Mouse (Mus musculus): ENCODE results near the gene Atg4b. TPM values are rescaled to one million over a fixed set of nuclear protein-coding genes. Genes with fewer than 3 reads are reported as not detected.
A peak's percentile ranks its signal among the peaks of the same experiment; 100 is the strongest.

The Atg4b gene
- polyA plus RNA-seq, 1 experiment from 2014 or later = 91.7 TPM

- ATAC-seq (ENCODE audit: low FRiP score) (no peak), DNase-seq (ENCODE audit: low spot score) (no peak)
- Histone ChIP-seq H3K36me3 (replicated peaks; ENCODE audit: control insufficient read depth, insufficient read depth) (peaks cover 35% of the 10 kb centered on the region), H3K9ac (peak overlapping the region; percentile 62; the same call in 1 of the 2 replicates), H3K27me3 (ENCODE audit: control insufficient read depth, insufficient read depth, low read length) (no peaks in the 10 kb centered on the region), H3K27ac (no peak overlapping the region; the same call in 1 of the 2 replicates), H3K4me3 (replicated peaks; ENCODE audit: low read length) (peak overlapping the region; percentile 50), H3K4me1 (replicated peaks; ENCODE audit: control insufficient read depth, insufficient read depth, low read length) (peaks cover 18% of the 10 kb centered on the region), H3K4me2 (replicated peaks) (peak overlapping the region; percentile 49), H3K9me3 (ENCODE audit: control insufficient read depth, low read length) (no peaks in the 10 kb centered on the region)
- WGBS = 80% methylated on average over 4 of the region's 4 CpGs
Observed at GRCm38 (mm10) chr1:93804818-93805217, 53.5 kb downstream of the Atg4b start.

- no peak overlapping the region for H3K4me3 ChIP-seq (replicated peaks; ENCODE audit: low read length)
- peaks cover 35% of the 10 kb centered on the region for H3K36me3 ChIP-seq (replicated peaks; ENCODE audit: control insufficient read depth, insufficient read depth)
- H3K4me1 ChIP-seq (replicated peaks; ENCODE audit: control insufficient read depth, insufficient read depth, low read length) = peaks cover 18% of the 10 kb centered on the region
- no peak for ATAC-seq (ENCODE audit: low FRiP score)
- no peaks in the 10 kb centered on the region for H3K27me3 ChIP-seq (ENCODE audit: control insufficient read depth, insufficient read depth, low read length)
- H3K4me2 ChIP-seq (replicated peaks) = no peak overlapping the region
- no peak overlapping the region for H3K27ac ChIP-seq
- no peak overlapping the region for H3K9ac ChIP-seq
- DNase-seq (ENCODE audit: low spot score) = no peak
- H3K9me3 ChIP-seq (ENCODE audit: control insufficient read depth, low read length) = no peaks in the 10 kb centered on the region
- WGBS = 79% methylated on average over 5 of the region's 5 CpGs
Observed at GRCm38 (mm10) chr1:93805221-93805951, 54.1 kb downstream of the Atg4b start.

- H3K4me1 ChIP-seq (replicated peaks; ENCODE audit: control insufficient read depth, insufficient read depth, low read length) = peaks cover 8% of the 10 kb centered on the region; the same call in 1 of the 2 replicates
- no peak overlapping the region for H3K9ac ChIP-seq
- peaks cover 61% of the 10 kb centered on the region for H3K36me3 ChIP-seq (replicated peaks; ENCODE audit: control insufficient read depth, insufficient read depth)
- H3K27ac ChIP-seq = no peak overlapping the region
- 95% methylated on average over 4 of the region's 4 CpGs for WGBS
- H3K9me3 ChIP-seq (ENCODE audit: control insufficient read depth, low read length) = no peaks in the 10 kb centered on the region
- no peak overlapping the region for H3K4me3 ChIP-seq (replicated peaks; ENCODE audit: low read length)
- no peak overlapping the region for H3K4me2 ChIP-seq (replicated peaks)
- ATAC-seq (ENCODE audit: low FRiP score) (no peak), DNase-seq (ENCODE audit: low spot score) (no peak)
- H3K27me3 ChIP-seq (ENCODE audit: control insufficient read depth, insufficient read depth, low read length) = no peaks in the 10 kb centered on the region
Observed at GRCm38 (mm10) chr1:93808871-93809270, 57.6 kb downstream of the Atg4b start.

- DNase-seq (ENCODE audit: low spot score) = no peak
- Histone ChIP-seq H3K9me3 (ENCODE audit: control insufficient read depth, low read length) (no peaks in the 10 kb centered on the region), H3K4me1 (replicated peaks; ENCODE audit: control insufficient read depth, insufficient read depth, low read length) (0 out of 2 replicates have a peak, but pooled peaks cover under 1% of the 10 kb centered on the region), H3K36me3 (replicated peaks; ENCODE audit: control insufficient read depth, insufficient read depth) (peaks cover 73% of the 10 kb centered on the region), H3K27me3 (ENCODE audit: control insufficient read depth, insufficient read depth, low read length) (no peaks in the 10 kb centered on the region), H3K4me3 (replicated peaks; ENCODE audit: low read length) (no peak overlapping the region), H3K9ac (no peak overlapping the region), H3K27ac (no peak overlapping the region), H3K4me2 (replicated peaks) (no peak overlapping the region)
- ATAC-seq (ENCODE audit: low FRiP score) = no peak
- WGBS = over 99% methylated on average over 3 of the region's 3 CpGs
Observed at GRCm38 (mm10) chr1:93810011-93810410, 58.7 kb downstream of the Atg4b start.

- 93% methylated on average over 8 of the region's 8 CpGs for WGBS
- Histone ChIP-seq H3K36me3 (replicated peaks; ENCODE audit: control insufficient read depth, insufficient read depth) (peaks cover 87% of the 10 kb centered on the region), H3K4me1 (replicated peaks; ENCODE audit: control insufficient read depth, insufficient read depth, low read length) (no peaks in the 10 kb centered on the region), H3K27ac (no peak overlapping the region), H3K9ac (no peak overlapping the region), H3K27me3 (ENCODE audit: control insufficient read depth, insufficient read depth, low read length) (no peaks in the 10 kb centered on the region), H3K4me3 (replicated peaks; ENCODE audit: low read length) (no peak overlapping the region), H3K9me3 (ENCODE audit: control insufficient read depth, low read length) (no peaks in the 10 kb centered on the region), H3K4me2 (replicated peaks) (no peak overlapping the region)
- DNase-seq (ENCODE audit: low spot score) (no peak), ATAC-seq (ENCODE audit: low FRiP score) (no peak)
Observed at GRCm38 (mm10) chr1:93811495-93812039, 60.3 kb downstream of the Atg4b start.

GRCm38 (mm10) chr1:93817823-93818532, 66.7 kb downstream of the Atg4b start:
- no peak for ATAC-seq (ENCODE audit: low FRiP score)
- Histone ChIP-seq H3K36me3 (replicated peaks; ENCODE audit: control insufficient read depth, insufficient read depth) (peaks cover 87% of the 10 kb centered on the region), H3K27ac (no peak overlapping the region), H3K9ac (no peak overlapping the region), H3K4me1 (replicated peaks; ENCODE audit: control insufficient read depth, insufficient read depth, low read length) (no peaks in the 10 kb centered on the region), H3K4me2 (replicated peaks) (no peak overlapping the region), H3K9me3 (ENCODE audit: control insufficient read depth, low read length) (no peaks in the 10 kb centered on the region), H3K27me3 (ENCODE audit: control insufficient read depth, insufficient read depth, low read length) (no peaks in the 10 kb centered on the region), H3K4me3 (replicated peaks; ENCODE audit: low read length) (no peak overlapping the region)
- WGBS = 94% methylated on average over 8 of the region's 8 CpGs
- no peak for DNase-seq (ENCODE audit: low spot score)

- Histone ChIP-seq H3K4me2 (replicated peaks) (no peak overlapping the region), H3K36me3 (replicated peaks; ENCODE audit: control insufficient read depth, insufficient read depth) (peaks cover 80% of the 10 kb centered on the region), H3K27ac (no peak overlapping the region), H3K4me1 (replicated peaks; ENCODE audit: control insufficient read depth, insufficient read depth, low read length) (no peaks in the 10 kb centered on the region), H3K9ac (no peak overlapping the region), H3K4me3 (replicated peaks; ENCODE audit: low read length) (no peak overlapping the region), H3K27me3 (ENCODE audit: control insufficient read depth, insufficient read depth, low read length) (no peaks in the 10 kb centered on the region), H3K9me3 (ENCODE audit: control insufficient read depth, low read length) (no peaks in the 10 kb centered on the region)
- no peak for ATAC-seq (ENCODE audit: low FRiP score)
- no peak for DNase-seq (ENCODE audit: low spot score)
- WGBS = 75% methylated on average over 7 of the region's 7 CpGs
Observed at GRCm38 (mm10) chr1:93818722-93819121, 67.4 kb downstream of the Atg4b start.

GRCm38 (mm10) chr1:93823796-93824495, 72.6 kb downstream of the Atg4b start:
- Histone ChIP-seq H3K4me3 (replicated peaks; ENCODE audit: low read length) (no peak overlapping the region), H3K4me2 (replicated peaks) (no peak overlapping the region), H3K36me3 (replicated peaks; ENCODE audit: control insufficient read depth, insufficient read depth) (peaks cover 28% of the 10 kb centered on the region), H3K27ac (no peak overlapping the region), H3K27me3 (ENCODE audit: control insufficient read depth, insufficient read depth, low read length) (no peaks in the 10 kb centered on the region), H3K4me1 (replicated peaks; ENCODE audit: control insufficient read depth, insufficient read depth, low read length) (peaks cover 13% of the 10 kb centered on the region), H3K9me3 (ENCODE audit: control insufficient read depth, low read length) (no peaks in the 10 kb centered on the region), H3K9ac (no peak overlapping the region)
- no peak for DNase-seq (ENCODE audit: low spot score)
- ATAC-seq (ENCODE audit: low FRiP score) = no peak
- WGBS = 89% methylated on average over 3 of the region's 3 CpGs

GRCm38 (mm10) chr1:93824609-93825008, 73.3 kb downstream of the Atg4b start, which contains the start of gene D2hgdh:
TSS of gene D2hgdh (plus strand) at chr1:93824909.
- WGBS = 9% methylated on average over 10 of the region's 10 CpGs
- peak; percentile 3; the same call in 1 of the 2 replicates for ATAC-seq (ENCODE audit: low FRiP score)
- Histone ChIP-seq H3K4me3 (replicated peaks; ENCODE audit: low read length) (peak within 1 kb of the TSS; percentile 43), H3K27ac (peak within 1 kb of the TSS; percentile 94), H3K27me3 (ENCODE audit: control insufficient read depth, insufficient read depth, low read length) (no peaks in the 10 kb centered on the region), H3K36me3 (replicated peaks; ENCODE audit: control insufficient read depth, insufficient read depth) (peaks cover 21% of the 10 kb centered on the region), H3K4me1 (replicated peaks; ENCODE audit: control insufficient read depth, insufficient read depth, low read length) (peaks cover 13% of the 10 kb centered on the region), H3K9ac (peak within 1 kb of the TSS; percentile 71), H3K9me3 (ENCODE audit: control insufficient read depth, low read length) (no peaks in the 10 kb centered on the region), H3K4me2 (replicated peaks) (peak within 1 kb of the TSS; percentile 92)
- DNase-seq (ENCODE audit: low spot score) = no peak

All from hindbrain, embryonic 14.5 days (tissue).